Mouse (Mus musculus) heart, embryonic 16.5 days (tissue): ENCODE measurements around the gene Smad9. TPM values are rescaled to one million over a fixed set of nuclear protein-coding genes. Genes with fewer than 3 reads are reported as not detected.

Source experiments
- ATAC-seq: fragments of 200-750 bp; cut with Nextera tagmentation; replicated peaks from 2 replicates; pipeline ENCODE4 v1.8.0; 2017; ENCODE audit warnings: moderate number of reproducible peaks; ENCODE audit not compliant: insufficient read depth, low FRiP score; ENCODE audit errors: extremely low read depth
- H3K27ac ChIP-seq: fragments of 300-500 bp; sonication (generic); 2 replicates; pipeline ENCODE4 v1.5.1; 2014; ENCODE audit warnings: mild to moderate bottlenecking, low read length, control low read depth, moderate library complexity
- H3K27me3 ChIP-seq: fragments of 300-500 bp; sonication (generic); 2 replicates; pipeline ENCODE4 v1.6.1; 2014; ENCODE audit warnings: low read length, mixed read lengths; ENCODE audit not compliant: control insufficient read depth, insufficient read depth
- H3K36me3 ChIP-seq: fragments of 300-500 bp; sonication (generic); 2 replicates; pipeline ENCODE4 v1.6.1; 2014; ENCODE audit not compliant: control insufficient read depth, insufficient read depth
- H3K4me1 ChIP-seq: fragments of 300-500 bp; sonication (generic); 2 replicates; pipeline ENCODE4 v1.6.1; 2014; ENCODE audit warnings: low read length, mixed read lengths; ENCODE audit not compliant: control insufficient read depth, insufficient read depth
- H3K4me2 ChIP-seq: fragments of 300-500 bp; sonication (generic); 2 replicates; pipeline ENCODE4 v1.6.1; 2014; ENCODE audit warnings: low read depth, mild to moderate bottlenecking, control low read depth, low read length
- H3K4me3 ChIP-seq: fragments of 300-500 bp; sonication (generic); 2 replicates; pipeline ENCODE4 v1.5.1; 2014; ENCODE audit warnings: mild to moderate bottlenecking, control low read depth, low read length
- H3K9ac ChIP-seq: fragments of 300-500 bp; sonication (generic); 2 replicates; pipeline ENCODE4 v1.6.1; 2014; ENCODE audit warnings: low read length, control low read depth
- H3K9me3 ChIP-seq: fragments of 300-500 bp; sonication (generic); replicated peaks from 2 replicates; pipeline ENCODE4 v1.6.1; 2016; ENCODE audit warnings: low read length; ENCODE audit not compliant: control insufficient read depth
- WGBS: fragments of 180-500 bp; shearing (Covaris S2); extraction: QIAGEN DNeasy Blood & Tissue Kit; methylation state at CpG from one replicate; pipeline ENCODE4 v1.1.7; 2014; 5-methylcytosine and 5-hydroxymethylcytosine counted together
- polyA plus RNA-seq: library from polyadenylated mRNA; unstranded; fragments of >200 nt; fragmentation: Nextera tagmentation; extraction: Ambion mirVana; gene quantifications from 2 replicates; pipeline ENCODE4 v1.2.1, GENCODE M21; 2015

The Smad9 gene
- polyA plus RNA-seq: 0.62 and 0.75 TPM in 2 replicates

DNA sequence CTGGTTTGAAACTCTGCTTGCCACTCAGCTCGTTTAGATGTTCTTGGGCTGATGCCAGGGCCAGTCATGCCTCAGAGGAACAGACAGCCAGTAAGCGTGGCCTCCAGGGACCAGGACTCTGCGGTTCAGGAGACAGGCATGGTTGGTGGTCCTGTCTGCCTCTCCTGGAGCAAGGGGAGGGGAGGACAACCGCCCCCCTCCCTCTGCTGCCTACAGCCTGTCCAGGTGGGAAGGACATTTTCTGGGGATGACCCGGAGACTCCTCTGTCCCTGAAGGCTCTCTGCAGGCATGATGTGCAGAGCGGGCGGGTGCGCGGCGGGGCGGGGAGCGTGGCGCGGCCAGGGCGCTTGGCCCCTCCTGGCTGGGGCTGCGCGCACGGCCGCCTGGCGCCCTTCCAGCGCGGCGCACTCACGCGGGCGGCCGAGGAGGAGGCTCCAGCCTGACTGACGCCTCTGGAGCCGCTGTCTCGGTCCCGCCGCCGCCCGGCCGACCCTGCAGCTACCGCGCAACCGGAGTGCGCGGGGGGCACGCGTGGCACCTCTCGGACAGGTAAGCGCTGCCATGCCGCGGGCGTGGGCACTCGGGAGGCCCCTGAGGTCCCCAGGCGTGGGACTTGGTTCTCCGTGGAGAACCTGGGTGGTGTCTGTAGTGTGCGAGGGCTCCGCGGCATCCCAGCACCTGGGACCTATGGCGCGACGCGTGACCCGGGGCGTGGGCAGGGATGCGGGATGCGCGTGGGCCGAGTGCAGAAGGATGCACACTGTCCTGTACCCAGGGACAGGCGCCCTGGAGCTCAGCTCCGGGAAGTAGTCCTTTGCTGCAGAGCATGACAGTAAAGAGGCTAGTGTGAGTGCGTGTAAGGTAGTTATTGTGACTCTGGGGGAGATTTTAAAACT lies at the start of gene Smad9:
Gene Smad9, plus strand, starts transcription at position 438 of the 897 bp plus-strand sequence.
- peaks cover 12% of the 10 kb centered on the region; the same call in 1 of the 2 replicates for H3K4me1 ChIP-seq
- peak within 1 kb of the TSS; percentile 100 for H3K4me2 ChIP-seq
- H3K36me3 ChIP-seq: peaks cover 9% of the 10 kb centered on the region
- peaks cover 4% of the 10 kb centered on the region; the same call in 1 of the 2 replicates for H3K27me3 ChIP-seq
- peak within 1 kb of the TSS; percentile 85 for H3K4me3 ChIP-seq
- ATAC-seq: peak; percentile 93
- WGBS: under 1% methylated on average over 61 of the region's 66 CpGs
- no peaks in the 10 kb centered on the region for H3K9me3 ChIP-seq
- H3K27ac ChIP-seq: peak within 1 kb of the TSS; percentile 83
- H3K9ac ChIP-seq: peak within 1 kb of the TSS; percentile 84

DNA sequence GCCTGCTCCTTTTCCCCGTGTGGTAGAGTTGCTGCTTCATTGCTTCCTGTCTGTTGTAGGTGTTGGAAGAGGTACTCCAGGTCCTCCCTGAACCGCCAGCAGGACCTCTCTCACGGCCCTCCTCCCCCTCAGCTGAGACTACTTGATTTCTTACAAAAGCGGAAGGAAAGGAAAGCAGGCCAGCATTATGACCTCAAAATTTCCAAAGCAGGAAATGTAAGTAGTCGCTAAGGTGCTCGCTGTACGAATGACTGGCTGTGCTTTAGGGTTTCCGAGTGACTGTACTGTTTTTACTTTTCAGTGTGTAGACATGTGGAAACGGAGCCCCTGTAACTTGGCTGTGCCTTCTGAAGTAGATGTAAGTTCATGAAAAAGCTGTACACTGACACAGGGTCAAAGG lies 46.4 kb upstream of the Smad9 start:
- 0 out of 2 replicates have a peak overlapping the region, but pooled peaks have one; percentile 5 for H3K27ac ChIP-seq
- H3K36me3 ChIP-seq: peaks cover 68% of the 10 kb centered on the region

DNA sequence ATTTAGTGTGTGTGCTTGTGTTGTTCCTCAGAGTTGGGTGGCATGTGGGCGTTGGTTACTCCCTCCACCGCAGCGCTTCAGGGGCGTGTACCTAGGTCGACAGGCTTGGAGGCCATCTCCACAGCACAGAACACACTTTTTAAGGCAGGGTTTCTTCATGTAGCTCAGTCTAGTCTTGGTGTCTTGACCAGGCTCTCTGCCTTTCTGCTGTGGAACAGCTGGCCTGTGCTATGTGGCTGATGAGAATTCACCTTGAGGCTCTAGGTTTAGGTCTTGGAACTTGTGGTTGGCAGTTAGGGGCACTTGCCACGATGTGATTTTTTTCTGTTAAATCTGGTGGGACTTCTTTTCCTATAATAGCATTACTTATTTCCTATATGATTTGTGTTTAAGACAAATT lies 41.1 kb upstream of the Smad9 start, which contains the start of gene Gm21958:
Gene Gm21958, minus strand, starts transcription at position 101 of the 400 bp plus-strand sequence.
- Histone ChIP-seq H3K9ac (no peak within 1 kb of the TSS), H3K4me2 (no peak within 1 kb of the TSS), H3K27ac (no peak within 1 kb of the TSS), H3K4me3 (no peak within 1 kb of the TSS), H3K9me3 (no peaks in the 10 kb centered on the region), H3K27me3 (no peaks in the 10 kb centered on the region), H3K4me1 (no peaks in the 10 kb centered on the region), H3K36me3 (peaks cover 67% of the 10 kb centered on the region)
- WGBS: 90% methylated on average over 6 of the region's 6 CpGs
- no peak for ATAC-seq

More for the DNA sequence above, 46.4 kb upstream of the Smad9 start:
- Histone ChIP-seq H3K4me2 (no peak overlapping the region), H3K27me3 (no peaks in the 10 kb centered on the region), H3K4me1 (no peaks in the 10 kb centered on the region), H3K4me3 (no peak overlapping the region), H3K9me3 (no peaks in the 10 kb centered on the region), H3K9ac (no peak overlapping the region)
- 75% methylated on average over 9 of the region's 9 CpGs for WGBS
- no peak for ATAC-seq

DNA sequence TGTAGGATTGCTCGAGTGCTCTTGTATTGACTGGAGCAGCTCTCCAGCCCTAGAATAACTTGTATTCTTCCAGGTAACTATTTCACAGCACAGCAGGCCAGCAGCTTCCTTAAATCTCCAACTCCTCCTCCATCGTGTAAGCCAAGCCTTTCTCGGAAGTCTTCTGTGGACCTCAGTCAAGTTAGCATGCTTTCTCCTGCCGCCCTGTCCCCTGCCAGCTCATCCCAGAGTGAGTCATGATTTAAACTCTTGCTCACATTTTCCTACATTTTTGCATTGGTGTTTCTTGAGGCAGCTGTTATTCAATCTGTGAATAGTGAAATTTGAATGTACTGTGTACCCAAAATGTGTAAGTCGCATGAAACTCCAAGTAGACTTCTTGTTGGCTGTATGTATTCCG lies 39.9 kb upstream of the Smad9 start:
- Histone ChIP-seq H3K4me1 (no peaks in the 10 kb centered on the region), H3K4me3 (no peak overlapping the region), H3K27ac (no peak overlapping the region), H3K9ac (no peak overlapping the region), H3K4me2 (no peak overlapping the region), H3K27me3 (no peaks in the 10 kb centered on the region), H3K36me3 (peaks cover 61% of the 10 kb centered on the region), H3K9me3 (no peaks in the 10 kb centered on the region)
- ATAC-seq: no peak
- 88% methylated on average over 6 of the region's 6 CpGs for WGBS

DNA sequence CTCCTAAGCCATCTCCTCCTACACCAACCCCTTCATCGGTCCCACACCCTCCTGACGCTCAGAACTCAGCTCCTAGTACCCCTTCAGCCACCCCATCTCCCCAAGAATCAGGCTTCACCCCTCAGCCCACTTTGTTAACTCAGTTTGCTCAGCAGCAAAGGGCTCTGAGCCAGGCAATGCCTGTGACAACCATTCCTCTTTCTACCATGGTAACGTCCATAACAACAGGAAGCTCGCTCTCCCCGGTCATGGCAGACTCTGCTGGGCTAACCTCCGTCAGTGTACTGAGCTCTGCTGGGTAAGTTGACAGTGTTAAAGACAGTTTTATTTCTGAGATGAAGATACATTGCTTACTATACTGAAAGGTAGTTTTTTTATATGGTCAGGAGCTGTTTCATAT lies 38.0 kb upstream of the Smad9 start:
- peaks cover 55% of the 10 kb centered on the region for H3K36me3 ChIP-seq

DNA sequence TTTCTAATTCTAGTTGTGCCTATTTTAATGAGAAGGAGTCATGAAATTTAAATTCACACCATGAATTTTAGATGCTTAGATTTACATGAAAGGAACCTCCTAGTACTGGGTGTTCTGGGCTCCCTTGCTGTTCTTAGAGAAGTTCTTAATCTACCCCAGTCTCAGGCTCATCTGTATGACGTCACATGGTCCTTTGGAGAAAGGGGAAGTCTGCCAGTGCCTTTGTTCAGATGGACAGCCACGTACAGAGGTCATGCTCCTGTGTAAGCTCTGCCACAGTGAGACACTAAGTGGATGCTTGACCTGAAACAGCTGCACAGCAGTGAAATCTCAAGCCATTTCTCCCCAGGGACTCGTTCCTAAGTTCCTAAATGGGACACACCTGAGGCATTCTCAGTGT lies 36.4 kb upstream of the Smad9 start:
- Histone ChIP-seq H3K9me3 (no peaks in the 10 kb centered on the region), H3K4me3 (no peak overlapping the region), H3K9ac (no peak overlapping the region), H3K27me3 (no peaks in the 10 kb centered on the region), H3K4me2 (no peak overlapping the region), H3K36me3 (peaks cover 56% of the 10 kb centered on the region), H3K27ac (no peak overlapping the region), H3K4me1 (peaks cover 3% of the 10 kb centered on the region; the same call in 1 of the 2 replicates)
- 62% methylated on average over 3 of the region's 3 CpGs for WGBS
- no peak for ATAC-seq

More for the DNA sequence above, 38.0 kb upstream of the Smad9 start:
- H3K27me3 ChIP-seq: no peaks in the 10 kb centered on the region
- H3K4me3 ChIP-seq: no peak overlapping the region
- no peak for ATAC-seq
- no peak overlapping the region for H3K4me2 ChIP-seq
- H3K27ac ChIP-seq: no peak overlapping the region
- H3K9me3 ChIP-seq: no peaks in the 10 kb centered on the region
- WGBS: 87% methylated on average over 6 of the region's 6 CpGs
- H3K4me1 ChIP-seq: no peaks in the 10 kb centered on the region
- H3K9ac ChIP-seq: no peak overlapping the region

DNA sequence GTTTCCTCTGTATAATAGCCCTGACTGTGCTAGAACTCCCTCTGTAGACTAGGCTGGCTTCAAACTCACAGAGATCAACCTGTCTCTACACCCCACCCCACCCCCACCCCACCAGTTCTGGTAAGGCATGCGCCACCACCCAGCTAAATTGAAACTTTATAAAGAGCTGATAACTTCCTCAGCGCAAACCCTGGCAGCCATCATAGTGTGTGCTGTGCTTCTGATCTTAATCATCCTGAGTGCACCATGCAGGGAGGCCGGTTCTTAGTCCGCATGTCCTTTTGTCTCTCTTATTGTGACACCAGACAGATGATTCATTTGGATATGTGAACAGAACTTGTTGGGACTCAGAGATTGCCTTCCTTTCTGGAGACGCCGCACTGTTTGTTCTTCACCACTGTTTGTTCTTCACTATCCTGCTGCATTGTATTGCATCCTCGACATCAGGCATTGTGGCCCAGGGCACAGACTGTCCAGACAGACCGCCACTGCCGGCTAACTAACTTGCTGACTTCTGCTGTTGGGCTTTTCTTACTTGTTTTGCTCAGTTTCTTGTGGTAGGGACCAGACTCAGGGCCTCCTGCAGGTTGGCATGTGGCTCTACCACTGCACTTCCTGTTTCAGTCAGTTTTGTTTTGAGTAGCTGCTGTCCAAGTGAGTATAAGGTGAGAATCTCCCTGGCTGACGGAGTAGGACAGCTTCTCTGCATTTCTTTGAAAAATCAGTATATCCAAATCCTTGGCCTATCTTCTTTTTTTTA lies 31.5 kb upstream of the Smad9 start:
- H3K27me3 ChIP-seq: no peaks in the 10 kb centered on the region
- H3K4me1 ChIP-seq: peaks cover 3% of the 10 kb centered on the region; the same call in 1 of the 2 replicates
- 0 out of 2 replicates have a peak overlapping the region, but pooled peaks have one; percentile 11 for H3K27ac ChIP-seq
- no peaks in the 10 kb centered on the region for H3K9me3 ChIP-seq
- WGBS: 79% methylated on average over 10 of the region's 10 CpGs
- no peak overlapping the region for H3K9ac ChIP-seq
- ATAC-seq: 0 out of 2 replicates have a peak, but pooled peaks have one; percentile 18
- H3K4me3 ChIP-seq: no peak overlapping the region
- no peak overlapping the region for H3K4me2 ChIP-seq
- peaks cover 48% of the 10 kb centered on the region for H3K36me3 ChIP-seq

DNA sequence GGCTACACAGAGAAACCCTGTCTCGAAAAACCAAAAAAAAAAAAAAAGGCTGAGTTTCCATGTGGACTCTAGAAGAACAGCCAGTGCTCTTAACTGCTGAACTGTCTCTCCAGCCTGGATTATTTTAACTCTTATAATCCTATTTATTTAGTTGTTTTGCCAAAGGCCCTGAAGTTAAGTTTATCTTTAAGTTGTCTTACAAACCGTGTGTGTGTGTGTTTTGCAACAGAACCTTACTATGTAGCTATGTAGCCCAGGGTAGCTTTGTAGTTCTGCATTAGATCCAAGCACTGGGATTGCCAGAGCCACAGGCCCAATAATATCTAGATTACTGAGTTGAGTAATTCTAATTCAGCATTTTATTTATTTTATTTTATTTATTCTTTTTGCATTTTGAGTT lies 30.0 kb upstream of the Smad9 start:
- WGBS: 82% methylated on average over 2 of the region's 2 CpGs
- Histone ChIP-seq H3K4me2 (no peak overlapping the region), H3K4me1 (peaks cover 3% of the 10 kb centered on the region; the same call in 1 of the 2 replicates), H3K9ac (no peak overlapping the region), H3K9me3 (no peaks in the 10 kb centered on the region), H3K36me3 (peaks cover 56% of the 10 kb centered on the region), H3K4me3 (no peak overlapping the region), H3K27ac (no peak overlapping the region), H3K27me3 (no peaks in the 10 kb centered on the region)
- no peak for ATAC-seq
